8 mouse cellular contexts compared by ENCODE assay signal in the genomic region with DNA sequence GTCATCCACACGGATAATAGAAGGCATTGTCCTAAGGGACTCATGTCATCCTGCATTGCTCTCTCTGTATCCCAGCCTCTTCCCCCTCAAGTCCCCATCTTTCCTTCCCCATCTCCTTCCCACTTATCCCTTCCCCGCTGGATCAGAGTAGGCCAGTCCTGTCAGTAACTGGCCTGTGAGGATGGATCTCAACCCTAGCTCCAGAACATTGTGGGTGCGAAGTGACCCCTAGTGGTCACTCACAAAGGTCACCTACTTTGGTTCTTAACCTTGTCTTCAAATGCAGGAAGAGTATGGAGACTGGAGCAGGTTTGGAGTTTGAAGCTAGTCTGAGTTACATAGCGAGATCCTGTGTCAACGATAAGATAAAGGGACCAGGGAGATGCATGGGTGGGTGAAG. TPM values are rescaled to one million over a fixed set of nuclear protein-coding genes. Genes with fewer than 3 reads are reported as not detected.
DNase-seq lines count a peak whose midpoint lies in the region; ATAC-seq and TF ChIP-seq lines count a peak whose summit lies in the region.
"Had no signal": no experiment of that assay in that cellular context is flagged by ENCODE, and none has a peak within 500 bp of the region (broad histone marks: within the 10 kb centered on the region; RNA-seq: fewer than 3 reads in every experiment).

No protein-coding gene starts in this region.

- no peaks in the 10 kb centered on the region for H3K36me3 ChIP-seq in intestine, embryonic 14.5 days (ENCODE audit: control insufficient read depth, insufficient read depth, low read length)
- H3K36me3 ChIP-seq in liver, embryonic 13.5 days, result no peaks in the 10 kb centered on the region

- peak overlapping the region; percentile 86 for H3K27ac ChIP-seq in brown adipose tissue, adult 24 weeks (replicated peaks; ENCODE audit: low read depth, low read length)
- peak overlapping the region; percentile 66 for H3K27ac ChIP-seq in gastrocnemius, adult 2 months
- H3K27ac ChIP-seq in intestine, embryonic 14.5 days (ENCODE audit: low read depth), result no peak overlapping the region
- H3K27ac ChIP-seq in liver, embryonic 13.5 days, result peak overlapping the region; percentile 11; the same call in 1 of the 2 replicates

- H3K27me3 ChIP-seq in intestine, embryonic 14.5 days (replicated peaks; ENCODE audit: control insufficient read depth, insufficient read depth, low read length), result no peaks in the 10 kb centered on the region
- H3K27me3 ChIP-seq in liver, embryonic 13.5 days, result no peaks in the 10 kb centered on the region

- ATAC-seq in intestine, embryonic 14.5 days (replicated peaks; ENCODE audit: low FRiP score, low TSS enrichment, low read depth), result 0 out of 2 replicates have a peak, but pooled peaks have one; percentile 51
- 0 out of 2 replicates have a peak, but pooled peaks have one; percentile 50 for ATAC-seq in liver, embryonic 13.5 days (ENCODE audit: low read depth)

- H3K4me3 ChIP-seq in brown adipose tissue, adult 24 weeks (ENCODE audit: insufficient read depth, low read depth, low read length), result no peak overlapping the region
- H3K4me3 ChIP-seq in gastrocnemius, adult 2 months, result peak overlapping the region; percentile 34
- H3K4me3 ChIP-seq in intestine, embryonic 14.5 days (ENCODE audit: low read depth, low read length), result no peak overlapping the region
- no peak overlapping the region for H3K4me3 ChIP-seq in liver, embryonic 13.5 days (replicated peaks)

- 27% methylated on average over 5 of the region's 5 CpGs for WGBS in intestine, embryonic 14.5 days
- 16% methylated on average over 5 of the region's 5 CpGs for WGBS in liver, embryonic 13.5 days (ENCODE audit: insufficient replicate concordance)

- H3K9me3 ChIP-seq in intestine, embryonic 14.5 days (ENCODE audit: control insufficient read depth, low read length), result no peaks in the 10 kb centered on the region
- H3K9me3 ChIP-seq in liver, embryonic 13.5 days (replicated peaks), result no peaks in the 10 kb centered on the region

- TF ChIP-seq CTCF in gastrocnemius, adult 2 months (IDR thresholded peaks at IDR 0.05), result peak; percentile 87

- H3K9ac ChIP-seq in intestine, embryonic 14.5 days (ENCODE audit: low read length), result no peak overlapping the region
- H3K9ac ChIP-seq in liver, embryonic 13.5 days, result no peak overlapping the region

- H3K4me2 ChIP-seq in intestine, embryonic 14.5 days (ENCODE audit: low read length), result no peak overlapping the region; the same call in 1 of the 2 replicates
- no peak overlapping the region for H3K4me2 ChIP-seq in liver, embryonic 13.5 days

- peaks cover 32% of the 10 kb centered on the region for H3K4me1 ChIP-seq in brown adipose tissue, adult 24 weeks (ENCODE audit: control insufficient read depth, insufficient read depth, insufficient read length, low read length)
- peaks cover 10% of the 10 kb centered on the region for H3K4me1 ChIP-seq in intestine, embryonic 14.5 days (replicated peaks; ENCODE audit: control insufficient read depth, insufficient read depth, low read length)
- H3K4me1 ChIP-seq in liver, embryonic 13.5 days (replicated peaks), result peaks cover 28% of the 10 kb centered on the region

- DNase-seq in 416B (ENCODE audit: low read depth), result peak; percentile 84
- peak; percentile 60 for DNase-seq in CD4-positive helper T cell, adult 2 months (ENCODE audit: low read depth, low spot score)
- DNase-seq in gastrocnemius, adult 2 months, result peak; percentile 73
- peak; percentile 66 for DNase-seq in intestine, embryonic 14.5 days (ENCODE audit: low spot score)
- DNase-seq in liver, embryonic 13.5 days, result peak; percentile 12
- peak; percentile 41 for DNase-seq in ovary, postnatal 36 days (ENCODE audit: low spot score)

- intact Hi-C loops in gastrocnemius, adult 2 months (cut with DNase I), result loop anchor here (1.0 to 10.0 kb wide), 2 partner anchors 104 to 219 kb away; a partner anchor contains a TSS

RNA-seq across cellular contexts. Expression of a gene that starts 7.7 kb away (rescaled TPM):
- polyA plus RNA-seq in brown adipose tissue, adult 24 weeks (2012; ENCODE audit: insufficient read depth, insufficient read length, missing spikeins), result 1.4 and 1.5 TPM in 2 replicates
- under 1 TPM in 1 of 2 experiments, not detected in 1; 0.26 TPM for total RNA-seq in gastrocnemius, adult 2 months (2021)
- 0.26 and 0.43 TPM in 2 replicates for polyA plus RNA-seq in intestine, embryonic 14.5 days (2014; fragmentation: Nextera tagmentation; extraction: Ambion mirVana)
- polyA plus RNA-seq in liver, embryonic 13.5 days (2015; fragmentation: Nextera tagmentation; extraction: Ambion mirVana), result not detected in 2 replicates
- total RNA-seq: layer of hippocampus, adult 18-20 months had no signal

RNA-seq across cellular contexts. Expression of a gene that starts 30.4 kb away (rescaled TPM):
- 23.5 and 32.1 TPM in 2 replicates for polyA plus RNA-seq in brown adipose tissue, adult 24 weeks (2012; ENCODE audit: insufficient read depth, insufficient read length, missing spikeins)
- total RNA-seq in gastrocnemius, adult 2 months (2021), result 10 to 100 TPM; 27.2 to 35.2 TPM
- 101 and 118 TPM in 2 replicates for polyA plus RNA-seq in intestine, embryonic 14.5 days (2014; fragmentation: Nextera tagmentation; extraction: Ambion mirVana)
- polyA plus RNA-seq in liver, embryonic 13.5 days (2015; fragmentation: Nextera tagmentation; extraction: Ambion mirVana), result 61.8 and 66.9 TPM in 2 replicates

RNA-seq across cellular contexts. Expression of a gene that starts 47.4 kb away (rescaled TPM):
- 17.4 and 18.6 TPM in 2 replicates for polyA plus RNA-seq in brown adipose tissue, adult 24 weeks (2012; ENCODE audit: insufficient read depth, insufficient read length, missing spikeins)
- total RNA-seq in gastrocnemius, adult 2 months (2021), result 10 to 100 TPM; 25.7 to 30.5 TPM
- 17.5 and 20.9 TPM in 2 replicates for polyA plus RNA-seq in intestine, embryonic 14.5 days (2014; fragmentation: Nextera tagmentation; extraction: Ambion mirVana)
- polyA plus RNA-seq in liver, embryonic 13.5 days (2015; fragmentation: Nextera tagmentation; extraction: Ambion mirVana), result 4.8 and 6.3 TPM in 2 replicates

Comparison
In these comparisons a context has a peak if more than half of its experiments do, and no peak if none do; other contexts are left out.
1. DNase-seq: peak in every context shown above with its lines; median percentile 84 in 416B; 73 in gastrocnemius, adult 2 months; 66 in intestine, embryonic 14.5 days; 60 in CD4-positive helper T cell, adult 2 months; 41 in ovary, postnatal 36 days; 12 in liver, embryonic 13.5 days.